Mouse (Mus musculus) liver, embryonic 14.5 days (tissue): ENCODE data around the gene Astn2. TPM values are rescaled to one million over a fixed set of nuclear protein-coding genes. Genes with fewer than 3 reads are reported as not detected.

Source experiments
- ATAC-seq: fragments of 200-750 bp; cut with Nextera tagmentation; 2 replicates; pipeline ENCODE4 v1.8.0; 2017; ENCODE audit warnings: moderate number of reproducible peaks, mild to moderate bottlenecking, moderate library complexity; ENCODE audit not compliant: insufficient read depth
- DNase-seq, 3 experiments: peaks; one replicate each; pipeline ENCODE4 v3.0.0-alpha.2; 2012 to 2013; ENCODE audit warnings: low read depth in 3 of 3, low spot score in 3 of 3
- H3K27ac ChIP-seq: fragments of 300-500 bp; sonication (generic); 2 replicates; pipeline ENCODE4 v1.5.1; 2014; ENCODE audit warnings: moderate library complexity, mild to moderate bottlenecking, control low read depth, inconsistent platforms
- H3K27me3 ChIP-seq: fragments of 300-500 bp; sonication (generic); 2 replicates; pipeline ENCODE4 v1.6.1; 2014; ENCODE audit warnings: mild to moderate bottlenecking, low read length, moderate library complexity; ENCODE audit not compliant: control insufficient read depth, insufficient read depth
- H3K36me3 ChIP-seq: fragments of 300-500 bp; sonication (generic); replicated peaks from 2 replicates; pipeline ENCODE4 v1.6.1; 2014; ENCODE audit warnings: low read depth; ENCODE audit not compliant: control insufficient read depth, insufficient read depth
- H3K4me1 ChIP-seq, 2 experiments: fragments of 200-500 bp in 1 of 2; fragments of 300-500 bp in 1 of 2; sonication (generic) in 1 of 2; replicated peaks; 2 replicates each; pipeline ENCODE4 v1.6.1; 2012 to 2014; ENCODE audit warnings: antibody characterized with exemption in 1 of 2, inconsistent platforms in 1 of 2, low read length in 1 of 2; ENCODE audit not compliant: control insufficient read depth in 2 of 2, insufficient read depth in 2 of 2
- H3K4me2 ChIP-seq: fragments of 300-500 bp; sonication (generic); 2 replicates; pipeline ENCODE4 v1.6.1; 2014; ENCODE audit warnings: low read depth, mild to moderate bottlenecking, control low read depth, moderate library complexity
- H3K4me3 ChIP-seq, 2 experiments: fragments of 200-500 bp in 1 of 2; fragments of 300-500 bp in 1 of 2; sonication (generic) in 1 of 2; 2 replicates each; pipeline ENCODE4 v1.5.1; 2012 to 2014; ENCODE audit warnings: low read depth in 2 of 2, low read length in 2 of 2, mild to moderate bottlenecking in 2 of 2, control low read depth in 1 of 2, inconsistent platforms in 1 of 2, moderate library complexity in 1 of 2; ENCODE audit not compliant: insufficient read depth in 1 of 2
- H3K9ac ChIP-seq: fragments of 300-500 bp; sonication (generic); replicated peaks from 2 replicates; pipeline ENCODE4 v1.6.1; 2014; ENCODE audit warnings: mild to moderate bottlenecking, control low read depth, moderate library complexity
- H3K9me3 ChIP-seq: fragments of 300-500 bp; sonication (generic); 2 replicates; pipeline ENCODE4 v1.6.1; 2016; ENCODE audit warnings: low read length, mixed read lengths; ENCODE audit not compliant: control insufficient read depth
- CTCF ChIP-seq: IDR thresholded peaks from 2 replicates; pipeline ENCODE4 v1.5.1; 2016; ENCODE audit warnings: antibody characterized with exemption, low read depth, control low read depth
- EP300 ChIP-seq: IDR thresholded peaks from 2 replicates; pipeline ENCODE4 v1.6.1; 2016; ENCODE audit warnings: antibody characterized with exemption, low read depth
- WGBS: fragments of 180-500 bp; shearing (Covaris S2); extraction: QIAGEN DNeasy Blood & Tissue Kit; methylation state at CpG from one replicate; pipeline ENCODE4 v1.1.7; 2014; ENCODE audit not compliant: insufficient replicate concordance; 5-methylcytosine and 5-hydroxymethylcytosine counted together
- polyA plus RNA-seq, 2 experiments: library from polyadenylated mRNA; depleted of rRNA in 1 of 2; stranded (reverse) in 1 of 2; unstranded in 1 of 2; fragments of >200 nt; fragmentation: Nextera tagmentation in 1 of 2; extraction: Ambion mirVana in 1 of 2; gene quantifications; 2 replicates each; pipeline versions ENCODE4 v1.2.1 to v1.2.3; 2012 to 2014

Astn2 gene
- polyA plus RNA-seq, 2 experiments: 0.16 TPM; not detected in 1

- H3K4me1 ChIP-seq: no peaks in the 10 kb centered on the region
- WGBS: 42% methylated on average over 3 of the region's 3 CpGs
- H3K4me3 ChIP-seq: no peak overlapping the region
- no peak overlapping the region for H3K4me2 ChIP-seq
- no peaks in the 10 kb centered on the region for H3K36me3 ChIP-seq
- H3K27ac ChIP-seq: no peak overlapping the region
- DNase-seq (no peak), ATAC-seq (no peak)
- no peaks in the 10 kb centered on the region for H3K27me3 ChIP-seq
- H3K9me3 ChIP-seq: no peaks in the 10 kb centered on the region
- H3K9ac ChIP-seq: no peak overlapping the region
- TF ChIP-seq CTCF: no peak
These were observed 245.7 kb downstream of the Astn2 start for GRCm38 (mm10) chr4:66158714-66159113.

DNA sequence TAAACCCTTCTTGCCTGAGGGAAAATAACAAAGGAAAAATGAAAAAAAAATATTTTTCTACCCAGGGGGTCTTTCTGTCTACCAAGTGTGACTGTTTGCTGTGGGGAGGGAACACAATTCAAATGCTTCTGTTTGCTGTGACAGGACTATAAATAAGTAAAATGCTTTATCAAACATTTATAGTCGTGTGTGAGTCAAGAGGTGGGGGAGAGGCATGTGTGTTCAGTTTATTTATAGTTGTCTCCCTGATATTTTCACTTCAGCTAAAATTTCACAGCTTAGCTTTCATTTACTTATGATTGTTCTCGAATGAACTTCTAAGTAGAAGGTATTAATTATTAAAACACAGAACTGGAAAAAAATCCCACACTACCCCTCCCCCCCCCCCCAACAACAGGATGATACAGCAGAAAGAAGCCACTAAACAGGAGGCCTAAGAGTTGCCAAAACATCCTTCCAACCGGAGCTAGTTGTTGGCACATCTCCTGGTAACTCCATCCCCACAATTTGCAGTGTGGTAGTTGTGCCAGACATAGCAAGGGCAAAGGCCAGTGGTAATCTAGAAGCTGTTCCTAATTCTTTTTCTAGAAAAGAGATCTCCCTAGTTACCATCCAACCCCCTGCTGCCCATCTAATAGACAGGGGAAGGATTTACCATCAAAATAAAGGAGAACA is 246.8 kb downstream of the Astn2 start:
- no peak overlapping the region for H3K27ac ChIP-seq
- 33% methylated on average over 3 of the region's 3 CpGs for WGBS
- H3K36me3 ChIP-seq: no peaks in the 10 kb centered on the region
- ATAC-seq: no peak
- no peaks in the 10 kb centered on the region for H3K27me3 ChIP-seq
- TF ChIP-seq CTCF: no peak
- TF ChIP-seq EP300: no peak
- no peaks in the 10 kb centered on the region for H3K4me1 ChIP-seq
- H3K9me3 ChIP-seq: no peaks in the 10 kb centered on the region
- no peak overlapping the region for H3K4me3 ChIP-seq
- no peak for DNase-seq
- no peak overlapping the region for H3K9ac ChIP-seq
- no peak overlapping the region for H3K4me2 ChIP-seq

- Histone ChIP-seq H3K36me3 (no peaks in the 10 kb centered on the region), H3K4me3 (no peak overlapping the region), H3K4me1 (no peaks in the 10 kb centered on the region), H3K9ac (no peak overlapping the region), H3K27ac (no peak overlapping the region), H3K9me3 (no peaks in the 10 kb centered on the region), H3K27me3 (no peaks in the 10 kb centered on the region), H3K4me2 (no peak overlapping the region)
- no peak for TF ChIP-seq CTCF
- TF ChIP-seq EP300: no peak
- 70% methylated on average over 5 of the region's 5 CpGs for WGBS
- ATAC-seq: no peak
- no peak for DNase-seq
These were observed 257.9 kb downstream of the Astn2 start for GRCm38 (mm10) chr4:66146546-66146945.

DNA sequence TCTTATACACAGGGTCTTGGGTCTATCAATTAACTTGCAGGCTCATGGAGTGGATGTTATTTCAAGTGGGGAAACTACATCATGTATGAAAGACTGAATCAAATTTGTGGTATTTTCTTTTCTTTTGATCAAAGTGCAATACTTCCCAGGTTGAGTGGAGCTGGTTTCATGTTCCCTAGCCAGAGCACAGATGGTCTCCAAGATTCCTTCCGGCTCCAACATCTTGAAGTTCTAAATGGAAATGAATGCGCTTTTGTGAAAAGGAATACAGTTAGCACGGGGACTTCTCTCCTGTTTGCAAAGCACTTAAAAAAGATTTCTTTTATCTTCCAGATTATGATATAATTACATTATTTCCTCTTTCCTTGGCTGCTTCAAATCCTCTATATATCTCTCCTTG is 278.2 kb downstream of the Astn2 start:
- Histone ChIP-seq H3K36me3 (no peaks in the 10 kb centered on the region), H3K4me1 (no peaks in the 10 kb centered on the region), H3K9me3 (no peaks in the 10 kb centered on the region), H3K27me3 (no peaks in the 10 kb centered on the region), H3K4me3 (no peak overlapping the region), H3K9ac (no peak overlapping the region), H3K27ac (no peak overlapping the region), H3K4me2 (no peak overlapping the region)
- 75% methylated on average over 3 of the region's 3 CpGs for WGBS
- ATAC-seq: no peak
- DNase-seq: no peak
- TF ChIP-seq EP300 (no peak), CTCF (no peak)

- DNase-seq: no peak
- no peaks in the 10 kb centered on the region for H3K9me3 ChIP-seq
- TF ChIP-seq EP300 (no peak), CTCF (no peak)
- 67% methylated on average over 7 of the region's 7 CpGs for WGBS
- H3K27me3 ChIP-seq: no peaks in the 10 kb centered on the region
- no peak overlapping the region for H3K4me3 ChIP-seq
- no peak overlapping the region for H3K9ac ChIP-seq
- no peak overlapping the region for H3K27ac ChIP-seq
- no peak overlapping the region for H3K4me2 ChIP-seq
- no peak for ATAC-seq
- H3K4me1 ChIP-seq: no peaks in the 10 kb centered on the region
- no peaks in the 10 kb centered on the region for H3K36me3 ChIP-seq
These were observed 281.5 kb downstream of the Astn2 start for GRCm38 (mm10) chr4:66122766-66123358.
